Mouse (Mus musculus): ENCODE results near the gene Tnk1.

- TF ChIP-seq GATA2 (IDR thresholded peaks at IDR 0.05; ENCODE audit: borderline replicate concordance, low read depth, low read length) (no peak), CTCF (IDR thresholded peaks at IDR 0.05; ENCODE audit: low read depth, low read length) (no peak)
Observed at GRCm38 (mm10) chr11:69884240-69884639, 25.7 kb upstream of the Tnk1 start.

Measured in G1E (cell line).